Mouse (Mus musculus): ENCODE measurements at regions not wholly inside any gene's neighbourhood (a gene's known extent, or its start where the extent isn't known, plus 50 kb on each side); places are given as distances from the start of the nearest gene placed in this dataset.

GRCm38 (mm10) chr5:119052354-119052996, 492.0 kb downstream of the Med13l start:
- Histone ChIP-seq H3K9ac (no peak overlapping the region), H3K27me3 (peaks cover 38% of the 10 kb centered on the region), H3K4me3 (no peak overlapping the region), H3K36me3 (no peaks in the 10 kb centered on the region), H3K4me2 (no peak overlapping the region), H3K4me1 (replicated peaks) (peaks cover 9% of the 10 kb centered on the region), H3K27ac (no peak overlapping the region), H3K9me3 (no peaks in the 10 kb centered on the region)
- no peak for ATAC-seq (ENCODE audit: low FRiP score)
- WGBS: 70% methylated on average over 11 of the region's 11 CpGs

GRCm38 (mm10) chr5:119053738-119054137, 493.3 kb downstream of the Med13l start:
- no peak overlapping the region for H3K4me3 ChIP-seq
- no peaks in the 10 kb centered on the region for H3K9me3 ChIP-seq
- peaks cover 9% of the 10 kb centered on the region for H3K4me1 ChIP-seq (replicated peaks)
- no peak overlapping the region for H3K27ac ChIP-seq
- WGBS: 89% methylated on average over 8 of the region's 8 CpGs
- no peak for ATAC-seq (ENCODE audit: low FRiP score)
- no peak overlapping the region for H3K4me2 ChIP-seq
- H3K36me3 ChIP-seq: no peaks in the 10 kb centered on the region
- no peak overlapping the region for H3K9ac ChIP-seq
- peaks cover 48% of the 10 kb centered on the region for H3K27me3 ChIP-seq

- WGBS: 58% methylated on average over 6 of the region's 6 CpGs
- Histone ChIP-seq H3K9ac (no peak overlapping the region), H3K9me3 (no peaks in the 10 kb centered on the region), H3K27ac (no peak overlapping the region), H3K4me1 (replicated peaks) (peaks cover 9% of the 10 kb centered on the region), H3K36me3 (no peaks in the 10 kb centered on the region), H3K4me3 (no peak overlapping the region), H3K27me3 (peaks cover 52% of the 10 kb centered on the region), H3K4me2 (no peak overlapping the region)
- ATAC-seq (ENCODE audit: low FRiP score): no peak
Measured at GRCm38 (mm10) chr5:119054393-119054792, 493.9 kb downstream of the Med13l start.

- no peaks in the 10 kb centered on the region for H3K9me3 ChIP-seq
- no peak overlapping the region for H3K4me3 ChIP-seq
- H3K9ac ChIP-seq: no peak overlapping the region; the same call in 1 of the 2 replicates
- H3K36me3 ChIP-seq: no peaks in the 10 kb centered on the region
- WGBS: 3% methylated on average over 12 of the region's 12 CpGs
- H3K27ac ChIP-seq: no peak overlapping the region
- ATAC-seq (ENCODE audit: low FRiP score): no peak
- peaks cover 9% of the 10 kb centered on the region for H3K4me1 ChIP-seq (replicated peaks)
- H3K4me2 ChIP-seq: no peak overlapping the region
- peaks cover 51% of the 10 kb centered on the region for H3K27me3 ChIP-seq
Measured at GRCm38 (mm10) chr5:119055430-119055829, 495.0 kb downstream of the Med13l start.

- 87% methylated on average over 4 of the region's 4 CpGs for WGBS
Measured at GRCm38 (mm10) chr5:119057813-119058212, 497.3 kb downstream of the Med13l start.

GRCm38 (mm10) chr5:119058231-119058851, 497.9 kb downstream of the Med13l start:
- Histone ChIP-seq H3K9ac (no peak overlapping the region), H3K27me3 (peaks cover 45% of the 10 kb centered on the region), H3K36me3 (no peaks in the 10 kb centered on the region), H3K4me1 (replicated peaks) (peaks cover 14% of the 10 kb centered on the region), H3K27ac (no peak overlapping the region), H3K4me3 (no peak overlapping the region), H3K9me3 (no peaks in the 10 kb centered on the region), H3K4me2 (no peak overlapping the region)
- 71% methylated on average over 10 of the region's 10 CpGs for WGBS
- ATAC-seq (ENCODE audit: low FRiP score): no peak

More at GRCm38 (mm10) chr5:119057813-119058212, 497.3 kb downstream of the Med13l start:
- H3K4me2 ChIP-seq: no peak overlapping the region
- ATAC-seq (ENCODE audit: low FRiP score): no peak
- H3K27ac ChIP-seq: no peak overlapping the region
- peaks cover 45% of the 10 kb centered on the region for H3K27me3 ChIP-seq
- peaks cover 14% of the 10 kb centered on the region for H3K4me1 ChIP-seq (replicated peaks)
- no peak overlapping the region for H3K9ac ChIP-seq
- H3K9me3 ChIP-seq: no peaks in the 10 kb centered on the region
- no peak overlapping the region for H3K4me3 ChIP-seq
- H3K36me3 ChIP-seq: no peaks in the 10 kb centered on the region

GRCm38 (mm10) chr5:119059223-119059622, 498.7 kb downstream of the Med13l start:
- no peak for ATAC-seq (ENCODE audit: low FRiP score)
- no peak overlapping the region for H3K27ac ChIP-seq
- no peak overlapping the region for H3K9ac ChIP-seq
- 93% methylated on average over 2 of the region's 2 CpGs for WGBS
- H3K4me3 ChIP-seq: no peak overlapping the region
- H3K4me1 ChIP-seq (replicated peaks): peaks cover 14% of the 10 kb centered on the region
- H3K27me3 ChIP-seq: peaks cover 38% of the 10 kb centered on the region
- H3K9me3 ChIP-seq: no peaks in the 10 kb centered on the region
- H3K4me2 ChIP-seq: no peak overlapping the region
- no peaks in the 10 kb centered on the region for H3K36me3 ChIP-seq

- peaks cover 5% of the 10 kb centered on the region; the same call in 1 of the 2 replicates for H3K4me1 ChIP-seq (replicated peaks)
- ATAC-seq (ENCODE audit: low FRiP score): no peak
- H3K9ac ChIP-seq: no peak overlapping the region
- H3K4me2 ChIP-seq: no peak overlapping the region
- peaks cover 33% of the 10 kb centered on the region for H3K27me3 ChIP-seq
- no peaks in the 10 kb centered on the region for H3K9me3 ChIP-seq
- H3K27ac ChIP-seq: no peak overlapping the region
- 26% methylated on average over 4 of the region's 4 CpGs for WGBS
- H3K36me3 ChIP-seq: no peaks in the 10 kb centered on the region
- H3K4me3 ChIP-seq: no peak overlapping the region
Measured at GRCm38 (mm10) chr5:119060886-119061285, 500.4 kb downstream of the Med13l start.

- no peak overlapping the region for H3K9ac ChIP-seq
- 83% methylated on average over 11 of the region's 11 CpGs for WGBS
- H3K36me3 ChIP-seq: no peaks in the 10 kb centered on the region
- H3K27ac ChIP-seq: no peak overlapping the region
- H3K9me3 ChIP-seq: no peaks in the 10 kb centered on the region
- H3K4me2 ChIP-seq: no peak overlapping the region
- peaks cover 20% of the 10 kb centered on the region; the same call in 1 of the 2 replicates for H3K27me3 ChIP-seq
- peaks cover 5% of the 10 kb centered on the region; the same call in 1 of the 2 replicates for H3K4me1 ChIP-seq (replicated peaks)
- H3K4me3 ChIP-seq: no peak overlapping the region
- ATAC-seq (ENCODE audit: low FRiP score): no peak
Measured at GRCm38 (mm10) chr5:119062478-119062877, 502.0 kb downstream of the Med13l start.

GRCm38 (mm10) chr5:119066666-119067065, 506.2 kb downstream of the Med13l start:
- Histone ChIP-seq H3K27ac (no peak overlapping the region), H3K4me1 (replicated peaks) (no peaks in the 10 kb centered on the region), H3K4me3 (no peak overlapping the region), H3K27me3 (0 out of 2 replicates have a peak, but pooled peaks cover 3% of the 10 kb centered on the region), H3K36me3 (no peaks in the 10 kb centered on the region), H3K9ac (no peak overlapping the region), H3K9me3 (no peaks in the 10 kb centered on the region), H3K4me2 (no peak overlapping the region)
- ATAC-seq (ENCODE audit: low FRiP score): no peak
- 89% methylated on average over 6 of the region's 6 CpGs for whole genome bisulfite sequencing

GRCm38 (mm10) chr5:119069765-119070333, 509.4 kb downstream of the Med13l start:
- H3K27me3 ChIP-seq: no peaks in the 10 kb centered on the region
- no peaks in the 10 kb centered on the region for H3K36me3 ChIP-seq
- H3K9me3 ChIP-seq: no peaks in the 10 kb centered on the region
- H3K4me2 ChIP-seq: no peak overlapping the region
- H3K4me3 ChIP-seq: no peak overlapping the region
- H3K4me1 ChIP-seq (replicated peaks): no peaks in the 10 kb centered on the region
- WGBS: 81% methylated on average over 10 of the region's 10 CpGs
- ATAC-seq (ENCODE audit: low FRiP score): no peak
- no peak overlapping the region for H3K9ac ChIP-seq
- H3K27ac ChIP-seq: no peak overlapping the region

GRCm38 (mm10) chr5:119072712-119073111, 512.2 kb downstream of the Med13l start:
- no peak for ATAC-seq (ENCODE audit: low FRiP score)
- Histone ChIP-seq H3K4me2 (no peak overlapping the region), H3K36me3 (no peaks in the 10 kb centered on the region), H3K4me3 (no peak overlapping the region), H3K9me3 (no peaks in the 10 kb centered on the region), H3K27me3 (no peaks in the 10 kb centered on the region), H3K9ac (no peak overlapping the region), H3K4me1 (replicated peaks) (no peaks in the 10 kb centered on the region), H3K27ac (no peak overlapping the region)
- 95% methylated on average over 14 of the region's 14 CpGs for WGBS

Data from hindbrain, embryonic 13.5 days (tissue).